Mouse (Mus musculus) limb, embryonic 14.5 days (tissue): ENCODE data around the gene Fam184b. TPM values are rescaled to one million over a fixed set of nuclear protein-coding genes. Genes with fewer than 3 reads are reported as not detected.
A peak's percentile ranks its signal among the peaks of the same experiment; 100 is the strongest.

Experiments
- ATAC-seq: fragments of 200-750 bp; cut with Nextera tagmentation; 2 replicates; pipeline ENCODE4 v1.8.0; 2017; ENCODE audit warnings: low read depth, moderate number of reproducible peaks, moderate TSS enrichment; ENCODE audit not compliant: low FRiP score
- DNase-seq: peaks from one replicate; pipeline ENCODE4 v3.0.0-alpha.2; 2015; ENCODE audit warnings: low spot score
- H3K27ac ChIP-seq: fragments of 300-500 bp; sonication (generic); replicated peaks from 2 replicates; pipeline ENCODE4 v1.5.1; 2014; ENCODE audit warnings: low read depth, mild to moderate bottlenecking, low read length, moderate library complexity, mixed read lengths
- H3K27me3 ChIP-seq: fragments of 300-500 bp; sonication (generic); 2 replicates; pipeline ENCODE4 v1.6.1; 2014; ENCODE audit warnings: low read length, mixed read lengths; ENCODE audit not compliant: control insufficient read depth, insufficient read depth
- H3K36me3 ChIP-seq: fragments of 300-500 bp; sonication (generic); 2 replicates; pipeline ENCODE4 v1.6.1; 2014; ENCODE audit warnings: mild to moderate bottlenecking, low read length, moderate library complexity, mixed read lengths; ENCODE audit not compliant: control insufficient read depth, insufficient read depth
- H3K4me1 ChIP-seq: fragments of 300-500 bp; sonication (generic); 2 replicates; pipeline ENCODE4 v1.6.1; 2014; ENCODE audit warnings: antibody characterized with exemption, low read length, mixed read lengths; ENCODE audit not compliant: control insufficient read depth, insufficient read depth
- H3K4me2 ChIP-seq: fragments of 300-500 bp; sonication (generic); replicated peaks from 2 replicates; pipeline ENCODE4 v1.6.1; 2014; ENCODE audit warnings: low read depth, mild to moderate bottlenecking, low read length, moderate library complexity; ENCODE audit not compliant: severe bottlenecking
- H3K4me3 ChIP-seq: fragments of 300-500 bp; sonication (generic); replicated peaks from 2 replicates; pipeline ENCODE4 v1.5.1; 2014; ENCODE audit warnings: low read length
- H3K9ac ChIP-seq: fragments of 300-500 bp; sonication (generic); 2 replicates; pipeline ENCODE4 v1.6.1; 2014; ENCODE audit warnings: mild to moderate bottlenecking, low read depth, low read length, moderate library complexity; ENCODE audit not compliant: severe bottlenecking
- H3K9me3 ChIP-seq: fragments of 300-500 bp; sonication (generic); 2 replicates; pipeline ENCODE4 v1.6.1; 2016; ENCODE audit warnings: low read length; ENCODE audit not compliant: control insufficient read depth
- POLR2A ChIP-seq: fragments of 200-500 bp; IDR thresholded peaks from 2 replicates; pipeline ENCODE4 v1.8.0; 2012; ENCODE audit warnings: inconsistent platforms, mild to moderate bottlenecking, moderate library complexity, borderline replicate concordance; ENCODE audit not compliant: insufficient read depth, insufficient read length; ENCODE audit errors: extremely low read depth
- WGBS: fragments of 180-500 bp; shearing (Covaris S2); extraction: QIAGEN DNeasy Blood & Tissue Kit; methylation state at CpG from one replicate; pipeline ENCODE4 v1.1.7; 2014; 5-methylcytosine and 5-hydroxymethylcytosine counted together
- polyA plus RNA-seq, 2 experiments: library from polyadenylated mRNA; depleted of rRNA in 1 of 2; stranded (reverse) in 1 of 2; unstranded in 1 of 2; fragments of >200 nt; fragmentation: Nextera tagmentation in 1 of 2; extraction: Ambion mirVana in 1 of 2; gene quantifications; 2 replicates each; pipeline versions ENCODE4 v1.2.1 to v1.2.3; 2012 to 2014

The Fam184b gene
- polyA plus RNA-seq, 2 experiments: 1.6 to 3.1 TPM

GRCm38 (mm10) chr5:45493191-45494092 is 146.0 kb downstream of the Fam184b start, which contains the start of gene Lap3:
TSS of gene Lap3 (plus strand) at chr5:45493374.
- Histone ChIP-seq H3K9me3 (no peaks in the 10 kb centered on the region), H3K9ac (peak within 1 kb of the TSS; percentile 84), H3K27me3 (no peaks in the 10 kb centered on the region), H3K27ac (peak within 1 kb of the TSS; percentile 3; the same call in 1 of the 2 replicates), H3K4me2 (peak within 1 kb of the TSS; percentile 63), H3K36me3 (peaks cover 22% of the 10 kb centered on the region), H3K4me3 (peak within 1 kb of the TSS; percentile 77), H3K4me1 (peaks cover 11% of the 10 kb centered on the region)
- TF ChIP-seq POLR2A: peak; percentile 80; the same call in 1 of the 2 replicates
- DNase-seq (peak; percentile 94), ATAC-seq (peak; percentile 92)
- WGBS: under 1% methylated on average over 77 of the region's 78 CpGs

- H3K4me1 ChIP-seq: peaks cover 11% of the 10 kb centered on the region
- no peak overlapping the region for H3K27ac ChIP-seq
- H3K27me3 ChIP-seq: no peaks in the 10 kb centered on the region
- H3K9ac ChIP-seq: no peak overlapping the region
- 47% methylated on average over 4 of the region's 4 CpGs for WGBS
- no peak overlapping the region for H3K4me3 ChIP-seq
- H3K36me3 ChIP-seq: peaks cover 9% of the 10 kb centered on the region; the same call in 1 of the 2 replicates
- ATAC-seq: no peak
- no peak for DNase-seq
- TF ChIP-seq POLR2A: no peak
- no peaks in the 10 kb centered on the region for H3K9me3 ChIP-seq
- no peak overlapping the region for H3K4me2 ChIP-seq
Observed at GRCm38 (mm10) chr5:45491776-45492175, 147.6 kb downstream of the Fam184b start.

- ATAC-seq: no peak
- H3K27me3 ChIP-seq: no peaks in the 10 kb centered on the region
Observed at GRCm38 (mm10) chr5:45483654-45484053, 155.8 kb downstream of the Fam184b start.

GRCm38 (mm10) chr5:45482607-45483006 is 156.8 kb downstream of the Fam184b start:
- Histone ChIP-seq H3K4me3 (no peak overlapping the region), H3K36me3 (no peaks in the 10 kb centered on the region), H3K9me3 (no peaks in the 10 kb centered on the region), H3K27me3 (no peaks in the 10 kb centered on the region), H3K27ac (no peak overlapping the region), H3K9ac (no peak overlapping the region), H3K4me1 (no peaks in the 10 kb centered on the region), H3K4me2 (no peak overlapping the region)
- DNase-seq: no peak
- TF ChIP-seq POLR2A: no peak
- ATAC-seq: no peak
- WGBS: 77% methylated on average over 3 of the region's 3 CpGs

More at GRCm38 (mm10) chr5:45483654-45484053, 155.8 kb downstream of the Fam184b start:
- H3K27ac ChIP-seq: no peak overlapping the region
- no peaks in the 10 kb centered on the region for H3K9me3 ChIP-seq
- DNase-seq: peak; percentile 33
- no peak overlapping the region for H3K4me2 ChIP-seq
- WGBS: 82% methylated on average over 1 of the region's 1 CpGs
- no peaks in the 10 kb centered on the region for H3K36me3 ChIP-seq
- H3K4me3 ChIP-seq: no peak overlapping the region
- H3K9ac ChIP-seq: no peak overlapping the region
- no peaks in the 10 kb centered on the region for H3K4me1 ChIP-seq
- TF ChIP-seq POLR2A: no peak

- ATAC-seq (no peak), DNase-seq (no peak)
- 86% methylated on average over 2 of the region's 2 CpGs for WGBS
- no peak for TF ChIP-seq POLR2A
- Histone ChIP-seq H3K9me3 (no peaks in the 10 kb centered on the region), H3K36me3 (no peaks in the 10 kb centered on the region), H3K9ac (no peak overlapping the region), H3K27ac (no peak overlapping the region), H3K4me2 (no peak overlapping the region), H3K27me3 (no peaks in the 10 kb centered on the region), H3K4me1 (peaks cover 4% of the 10 kb centered on the region), H3K4me3 (no peak overlapping the region)
Observed at GRCm38 (mm10) chr5:45481125-45481524, 158.3 kb downstream of the Fam184b start.
